Comparison of ENCODE assay signal across 19 mouse cellular contexts in genomic region chr7:75892737-75893136, GRCm38 (mm10). TPM values are rescaled to one million over a fixed set of nuclear protein-coding genes. Genes with fewer than 3 reads are reported as not detected.
A peak's percentile ranks its signal among the peaks of the same experiment; 100 is the strongest.
DNase-seq lines count a peak whose midpoint lies in the region; ATAC-seq and TF ChIP-seq lines count a peak whose summit lies in the region.
"Had no signal": no experiment of that assay in that cellular context is flagged by ENCODE, and none has a peak within 500 bp of the region (broad histone marks: within the 10 kb centered on the region; RNA-seq: fewer than 3 reads in every experiment).

No protein-coding gene starts in this region.

- H3K36me3 ChIP-seq in liver, postnatal 0 days (replicated peaks; ENCODE audit: insufficient read depth, low read length) = no peaks in the 10 kb centered on the region
- no peaks in the 10 kb centered on the region for H3K36me3 ChIP-seq in liver, embryonic 12.5 days
- no peaks in the 10 kb centered on the region for H3K36me3 ChIP-seq in kidney, embryonic 14.5 days (ENCODE audit: control insufficient read depth, insufficient read depth, low read length)
- H3K36me3 ChIP-seq: embryonic facial prominence, embryonic 12.5 days; lung, embryonic 15.5 days; neural tube, embryonic 15.5 days had no signal

- peak overlapping the region; percentile 7; the same call in 1 of the 2 replicates for H3K27ac ChIP-seq in liver, postnatal 0 days (ENCODE audit: low read depth)
- no peak overlapping the region for H3K27ac ChIP-seq in liver, embryonic 12.5 days
- H3K27ac ChIP-seq in kidney, embryonic 14.5 days (ENCODE audit: low read depth, low read length) = no peak overlapping the region
- H3K27ac ChIP-seq: embryonic facial prominence, embryonic 12.5 days; heart, adult 2 months; hindbrain, embryonic 14.5 days; lung, embryonic 15.5 days; neural tube, embryonic 15.5 days had no signal

- no peak for TF ChIP-seq EP300 in liver, postnatal 0 days (IDR thresholded peaks at IDR 0.05; ENCODE audit: low read depth)

- no peak overlapping the region for H3K4me2 ChIP-seq in liver, postnatal 0 days (ENCODE audit: low read depth, low read length)
- H3K4me2 ChIP-seq in liver, embryonic 12.5 days = no peak overlapping the region
- H3K4me2 ChIP-seq in kidney, embryonic 14.5 days (replicated peaks; ENCODE audit: low read depth, low read length) = no peak overlapping the region
- H3K4me2 ChIP-seq: embryonic facial prominence, embryonic 12.5 days; hindbrain, embryonic 14.5 days; lung, embryonic 15.5 days; neural tube, embryonic 15.5 days had no signal

- peaks cover 4% of the 10 kb centered on the region; the same call in 1 of the 2 replicates for H3K4me1 ChIP-seq in liver, postnatal 0 days (ENCODE audit: insufficient read depth)
- H3K4me1 ChIP-seq in liver, embryonic 12.5 days = no peaks in the 10 kb centered on the region
- no peaks in the 10 kb centered on the region for H3K4me1 ChIP-seq in kidney, embryonic 14.5 days (ENCODE audit: control insufficient read depth, insufficient read depth, low read length)
- H3K4me1 ChIP-seq: embryonic facial prominence, embryonic 12.5 days; lung, embryonic 15.5 days; neural tube, embryonic 15.5 days had no signal

- no peak overlapping the region for H3K4me3 ChIP-seq in liver, postnatal 0 days (ENCODE audit: low read depth, low read length)
- no peak overlapping the region for H3K4me3 ChIP-seq in liver, embryonic 12.5 days
- no peak overlapping the region for H3K4me3 ChIP-seq in kidney, embryonic 14.5 days (ENCODE audit: low read length)
- H3K4me3 ChIP-seq: embryonic facial prominence, embryonic 12.5 days; heart, adult 2 months; lung, embryonic 15.5 days; neural tube, embryonic 15.5 days had no signal

- no peaks in the 10 kb centered on the region for H3K9me3 ChIP-seq in liver, postnatal 0 days (ENCODE audit: low read length)
- H3K9me3 ChIP-seq in liver, embryonic 12.5 days (replicated peaks) = no peaks in the 10 kb centered on the region
- H3K9me3 ChIP-seq in kidney, embryonic 14.5 days (ENCODE audit: control insufficient read depth, low read length) = no peaks in the 10 kb centered on the region
- H3K9me3 ChIP-seq: embryonic facial prominence, embryonic 12.5 days; lung, embryonic 15.5 days; neural tube, embryonic 15.5 days had no signal

- H3K9ac ChIP-seq in liver, postnatal 0 days (replicated peaks) = no peak overlapping the region
- no peak overlapping the region for H3K9ac ChIP-seq in liver, embryonic 12.5 days
- H3K9ac ChIP-seq in kidney, embryonic 14.5 days (ENCODE audit: low read depth, low read length) = no peak overlapping the region
- H3K9ac ChIP-seq: embryonic facial prominence, embryonic 12.5 days; hindbrain, embryonic 14.5 days; lung, embryonic 15.5 days; neural tube, embryonic 15.5 days had no signal

- no peak for DNase-seq in liver, postnatal 0 days
- peak; percentile 45 for DNase-seq in CD4-positive helper T cell, adult 2 months (ENCODE audit: low read depth, low spot score)
- no peak for DNase-seq in frontal cortex, postnatal 14 days (ENCODE audit: low spot score in 2 of 2)
- DNase-seq in gastrocnemius, postnatal 25 days = no peak
- DNase-seq: adrenal gland, adult 8-10 months; cerebellum, adult 18-20 months; heart, adult 2 months; kidney, postnatal 10 days; liver had no signal

- 13% methylated on average over 3 of the region's 3 CpGs for WGBS in liver, postnatal 0 days (ENCODE audit: insufficient replicate concordance)
- WGBS in liver, embryonic 12.5 days (ENCODE audit: insufficient replicate concordance) = 18% methylated on average over 3 of the region's 3 CpGs
- 51% methylated on average over 3 of the region's 3 CpGs for WGBS in kidney, embryonic 14.5 days

- H3K27me3 ChIP-seq in liver, postnatal 0 days (ENCODE audit: insufficient read depth, low read length) = no peaks in the 10 kb centered on the region
- no peaks in the 10 kb centered on the region for H3K27me3 ChIP-seq in liver, embryonic 12.5 days (replicated peaks)
- no peaks in the 10 kb centered on the region for H3K27me3 ChIP-seq in kidney, embryonic 14.5 days (ENCODE audit: control insufficient read depth, insufficient read depth, low read length)
- H3K27me3 ChIP-seq: embryonic facial prominence, embryonic 12.5 days; lung, embryonic 15.5 days; neural tube, embryonic 15.5 days had no signal

- no peak for TF ChIP-seq CTCF in liver, postnatal 0 days (IDR thresholded peaks at IDR 0.05; ENCODE audit: low read depth)

- ATAC-seq in liver, postnatal 0 days = no peak; the same call in 1 of the 2 replicates
- no peak for ATAC-seq in liver, embryonic 12.5 days
- ATAC-seq in common myeloid progenitor, adult 5-6 weeks (replicated peaks; ENCODE audit: low read depth, poor library complexity, severe bottlenecking) = peak; percentile 98
- peak; percentile 75 for ATAC-seq in monocyte, adult 5-6 weeks (replicated peaks; ENCODE audit: insufficient number of reproducible peaks, low FRiP score, low TSS enrichment, poor library complexity, severe bottlenecking)
- ATAC-seq in kidney, embryonic 14.5 days (ENCODE audit: low FRiP score, low TSS enrichment) = no peak
- ATAC-seq: forebrain, embryonic 16.5 days; intestine, postnatal 0 days had no signal

RNA-seq across cellular contexts. Expression of gene Klhl25, which starts 44.6 kb away (rescaled TPM):
- polyA plus RNA-seq in liver, postnatal 0 days (2015; fragmentation: Nextera tagmentation; extraction: Ambion mirVana) = 13.0 and 13.5 TPM in 2 replicates
- 12.1 and 12.2 TPM in 2 replicates for polyA plus RNA-seq in liver, embryonic 12.5 days (2016; fragmentation: Nextera tagmentation; extraction: Ambion mirVana)
- total RNA-seq in common myeloid progenitor, adult 5-6 weeks (2017) = 6.3 and 8.3 TPM in 2 replicates
- total RNA-seq in monocyte, adult 5-6 weeks (2017) = 5.6 to 24.9 TPM (median 7.3 TPM) in 3 replicates
- 11.9 and 15.9 TPM in 2 replicates for polyA plus RNA-seq in kidney, embryonic 14.5 days (2014; fragmentation: Nextera tagmentation; extraction: Ambion mirVana)
- total RNA-seq in gastrocnemius, postnatal 25 days (2021) = 1 to 10 TPM; 3.1 to 3.5 TPM

Comparison
In these comparisons a context has a peak if more than half of its experiments do, and no peak if none do; other contexts are left out.
1. ATAC-seq: peak in common myeloid progenitor, adult 5-6 weeks (single experiment) and monocyte, adult 5-6 weeks (single experiment); none in liver, postnatal 0 days (single experiment), liver, embryonic 12.5 days (single experiment) and kidney, embryonic 14.5 days (single experiment).